ENCODE assay signal across 8 mouse cellular contexts in the genomic region with DNA sequence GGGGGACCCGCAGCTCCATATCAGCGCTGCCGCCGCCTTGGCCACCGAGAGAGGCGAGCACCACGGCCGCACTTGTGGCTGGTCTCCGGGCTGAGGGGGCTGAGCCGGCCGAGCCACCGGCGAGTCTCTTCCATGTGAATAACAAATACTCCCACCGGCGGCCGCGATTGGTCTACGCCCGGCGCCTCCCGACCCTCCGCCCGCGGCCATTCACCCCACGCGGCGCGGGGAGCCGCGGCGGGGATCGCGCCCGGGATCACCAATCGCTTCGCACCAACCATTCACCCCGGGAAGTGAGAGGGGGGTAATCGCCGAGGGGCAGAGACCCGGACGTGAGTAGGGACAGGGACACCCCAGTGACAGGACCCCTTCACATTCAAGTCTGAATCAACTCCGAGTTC. TPM values are rescaled to one million over a fixed set of nuclear protein-coding genes. Genes with fewer than 3 reads are reported as not detected.
DNase-seq lines count a peak whose midpoint lies in the region; ATAC-seq and TF ChIP-seq lines count a peak whose summit lies in the region.

A gene (minus strand): TSS at position 178 of the 401 bp plus-strand sequence.

- peaks cover 65% of the 10 kb centered on the region for H3K27me3 ChIP-seq in lung, embryonic 15.5 days
- H3K27me3 ChIP-seq in stomach, embryonic 14.5 days (ENCODE audit: control insufficient read depth, insufficient read depth, low read length): peaks cover 22% of the 10 kb centered on the region

- no peaks in the 10 kb centered on the region for H3K36me3 ChIP-seq in lung, embryonic 15.5 days
- H3K36me3 ChIP-seq in macrophage (ENCODE audit: inconsistent target): no peaks in the 10 kb centered on the region
- no peaks in the 10 kb centered on the region for H3K36me3 ChIP-seq in stomach, embryonic 14.5 days (ENCODE audit: control insufficient read depth, insufficient read depth, low read length)

- no peak for DNase-seq in lung, adult 18-20 months
- DNase-seq in brain, embryonic 14.5 days (ENCODE audit: low read depth): peak; percentile 69
- DNase-seq in frontal cortex, postnatal 25 days (ENCODE audit: low spot score in 2 of 2): peak; percentile 23 to 29
- DNase-seq in kidney, postnatal 10 days: peak; percentile 32
- DNase-seq in T-cell, adult 2 months (ENCODE audit: low spot score): no peak

- no peak for TF ChIP-seq CTCF in brain, embryonic 14.5 days (IDR thresholded peaks at IDR 0.05; ENCODE audit: borderline replicate concordance, extremely low read depth, insufficient read depth, insufficient read length)

- peak within 1 kb of the TSS; percentile 45 for H3K4me3 ChIP-seq in lung, embryonic 15.5 days
- H3K4me3 ChIP-seq in macrophage (ENCODE audit: inconsistent target): peak within 1 kb of the TSS; percentile 7; the same call in 1 of the 2 replicates
- H3K4me3 ChIP-seq in stomach, embryonic 14.5 days (ENCODE audit: low read depth, low read length): peak within 1 kb of the TSS; percentile 48

- H3K4me1 ChIP-seq in lung, embryonic 15.5 days: peaks cover 10% of the 10 kb centered on the region
- H3K4me1 ChIP-seq in stomach, embryonic 14.5 days (ENCODE audit: control insufficient read depth, insufficient read depth, low read length): peaks cover 5% of the 10 kb centered on the region; the same call in 1 of the 2 replicates

- H3K27ac ChIP-seq in lung, embryonic 15.5 days: no peak within 1 kb of the TSS
- no peak within 1 kb of the TSS for H3K27ac ChIP-seq in macrophage
- no peak within 1 kb of the TSS for H3K27ac ChIP-seq in stomach, embryonic 14.5 days (ENCODE audit: low read length)

- WGBS in lung, embryonic 15.5 days: under 1% methylated on average over 42 of the region's 42 CpGs
- under 1% methylated on average over 32 of the region's 42 CpGs for WGBS in macrophage (ENCODE audit: missing documents)
- WGBS in stomach, embryonic 14.5 days: under 1% methylated on average over 41 of the region's 42 CpGs

- H3K79me2 ChIP-seq in macrophage (ENCODE audit: inconsistent target): no peaks in the 10 kb centered on the region

- 0 out of 2 replicates have a peak, but pooled peaks have one; percentile 6 for ATAC-seq in lung, embryonic 15.5 days (ENCODE audit: borderline replicate concordance, extremely low read depth, low FRiP score, low TSS enrichment)
- ATAC-seq in stomach, embryonic 14.5 days (ENCODE audit: insufficient number of reproducible peaks, insufficient read depth, low FRiP score, low read depth): peak; percentile 28

- H3K9ac ChIP-seq in lung, embryonic 15.5 days: peak within 1 kb of the TSS; percentile 22; the same call in 1 of the 2 replicates
- H3K9ac ChIP-seq in stomach, embryonic 14.5 days (replicated peaks; ENCODE audit: low read depth, low read length): peak within 1 kb of the TSS; percentile 30

- no peak for TF ChIP-seq POLR2A in brain, embryonic 14.5 days (IDR thresholded peaks at IDR 0.05; ENCODE audit: borderline replicate concordance, extremely low read depth, insufficient read depth, insufficient read length, poor library complexity, severe bottlenecking)

- peak within 1 kb of the TSS; percentile 96 for H3K4me2 ChIP-seq in lung, embryonic 15.5 days
- H3K4me2 ChIP-seq in stomach, embryonic 14.5 days (replicated peaks; ENCODE audit: low read depth, low read length): peak within 1 kb of the TSS; percentile 99

- H3K9me3 ChIP-seq in lung, embryonic 15.5 days: no peaks in the 10 kb centered on the region
- no peaks in the 10 kb centered on the region for H3K9me3 ChIP-seq in stomach, embryonic 14.5 days (ENCODE audit: control insufficient read depth, low read depth, low read length)

RNA-seq across cellular contexts. Expression of the gene that starts here (rescaled TPM):
- polyA plus RNA-seq in lung, embryonic 15.5 days (2015; fragmentation: Nextera tagmentation; extraction: Ambion mirVana): not detected in 2 replicates
- polyA plus RNA-seq in brain, embryonic 14.5 days (2012; rRNA removed): 3.5 and 6.7 TPM in 2 replicates
- total RNA-seq in macrophage (2018; cell fraction: chromatin; rRNA removed): not detected
- total RNA-seq in macrophage (2018; cell fraction: cytosol; rRNA removed): under 1 TPM in 1 of 26 experiments, not detected in 25; 0.18 TPM
- total RNA-seq in macrophage (2018; cell fraction: nucleus; rRNA removed): not detected
- polyA plus RNA-seq in macrophage (2018): not detected in 3 replicates
- 2.1 and 3.1 TPM in 2 replicates for polyA plus RNA-seq in stomach, embryonic 14.5 days (2014; fragmentation: Nextera tagmentation; extraction: Ambion mirVana)

Comparison
In these comparisons a context has a peak if more than half of its experiments do, and no peak if none do; other contexts are left out.
1. Peak in ATAC-seq, H3K4me3 ChIP-seq, H3K9ac ChIP-seq and H3K4me2 ChIP-seq in lung, embryonic 15.5 days; RNA of the gene not detected or under 1 TPM.
2. DNase-seq: peak in brain, embryonic 14.5 days (single experiment), frontal cortex, postnatal 25 days (2 of 2) and kidney, postnatal 10 days (single experiment); none in lung, adult 18-20 months (0 of 2) and T-cell, adult 2 months (single experiment).
3. Peak in every context shown above with its lines, with median percentiles within 50 percentile points of each other: H3K4me3 ChIP-seq.